Mouse (Mus musculus): ENCODE data around the gene Nebl.
A peak's percentile ranks its signal among the peaks of the same experiment; 100 is the strongest.

Gene Nebl

GRCm38 (mm10) chr2:17610259-17610658, 121.0 kb downstream of the Nebl start:
- DNase-seq: no peak

- no peak for DNase-seq
Measured at GRCm38 (mm10) chr2:17603573-17603972, 127.7 kb downstream of the Nebl start.

GRCm38 (mm10) chr2:17600652-17601051, 130.6 kb downstream of the Nebl start:
- no peak for DNase-seq

GRCm38 (mm10) chr2:17599860-17600259, 131.4 kb downstream of the Nebl start:
- no peak for DNase-seq

- DNase-seq: no peak
Measured at GRCm38 (mm10) chr2:17597932-17598331, 133.3 kb downstream of the Nebl start.

- DNase-seq: no peak
Measured at GRCm38 (mm10) chr2:17589669-17590068, 141.6 kb downstream of the Nebl start.

GRCm38 (mm10) chr2:17585329-17585992, 145.8 kb downstream of the Nebl start:
- DNase-seq: no peak

GRCm38 (mm10) chr2:17575648-17576047, 155.6 kb downstream of the Nebl start:
- no peak for DNase-seq

GRCm38 (mm10) chr2:17571716-17572115, 159.5 kb downstream of the Nebl start:
- DNase-seq: no peak

GRCm38 (mm10) chr2:17558889-17559742, 172.1 kb downstream of the Nebl start:
- no peak for DNase-seq

GRCm38 (mm10) chr2:17549895-17550558, 181.2 kb downstream of the Nebl start:
- no peak for DNase-seq

GRCm38 (mm10) chr2:17546354-17546948, 184.8 kb downstream of the Nebl start:
- no peak for DNase-seq

- DNase-seq: no peak
Measured at GRCm38 (mm10) chr2:17539737-17540136, 191.5 kb downstream of the Nebl start.

GRCm38 (mm10) chr2:17538493-17538892, 192.8 kb downstream of the Nebl start:
- DNase-seq: peak; percentile 68

- peak; percentile 63 for DNase-seq
Measured at GRCm38 (mm10) chr2:17531355-17532105, 199.7 kb downstream of the Nebl start.

GRCm38 (mm10) chr2:17525739-17526526, 205.3 kb downstream of the Nebl start:
- no peak for DNase-seq

GRCm38 (mm10) chr2:17525211-17525610, 206.1 kb downstream of the Nebl start:
- no peak for DNase-seq

GRCm38 (mm10) chr2:17524205-17524978, 206.9 kb downstream of the Nebl start:
- no peak for DNase-seq

GRCm38 (mm10) chr2:17523791-17524190, 207.5 kb downstream of the Nebl start:
- DNase-seq: no peak

- no peak for DNase-seq
Measured at GRCm38 (mm10) chr2:17515686-17516085, 215.6 kb downstream of the Nebl start.

GRCm38 (mm10) chr2:17514765-17515164, 216.5 kb downstream of the Nebl start:
- no peak for DNase-seq

Measured in right cerebral cortex, postnatal 25 days (tissue).